Mouse (Mus musculus): ENCODE data around the gene Ccdc136.

The Ccdc136 gene

DNA sequence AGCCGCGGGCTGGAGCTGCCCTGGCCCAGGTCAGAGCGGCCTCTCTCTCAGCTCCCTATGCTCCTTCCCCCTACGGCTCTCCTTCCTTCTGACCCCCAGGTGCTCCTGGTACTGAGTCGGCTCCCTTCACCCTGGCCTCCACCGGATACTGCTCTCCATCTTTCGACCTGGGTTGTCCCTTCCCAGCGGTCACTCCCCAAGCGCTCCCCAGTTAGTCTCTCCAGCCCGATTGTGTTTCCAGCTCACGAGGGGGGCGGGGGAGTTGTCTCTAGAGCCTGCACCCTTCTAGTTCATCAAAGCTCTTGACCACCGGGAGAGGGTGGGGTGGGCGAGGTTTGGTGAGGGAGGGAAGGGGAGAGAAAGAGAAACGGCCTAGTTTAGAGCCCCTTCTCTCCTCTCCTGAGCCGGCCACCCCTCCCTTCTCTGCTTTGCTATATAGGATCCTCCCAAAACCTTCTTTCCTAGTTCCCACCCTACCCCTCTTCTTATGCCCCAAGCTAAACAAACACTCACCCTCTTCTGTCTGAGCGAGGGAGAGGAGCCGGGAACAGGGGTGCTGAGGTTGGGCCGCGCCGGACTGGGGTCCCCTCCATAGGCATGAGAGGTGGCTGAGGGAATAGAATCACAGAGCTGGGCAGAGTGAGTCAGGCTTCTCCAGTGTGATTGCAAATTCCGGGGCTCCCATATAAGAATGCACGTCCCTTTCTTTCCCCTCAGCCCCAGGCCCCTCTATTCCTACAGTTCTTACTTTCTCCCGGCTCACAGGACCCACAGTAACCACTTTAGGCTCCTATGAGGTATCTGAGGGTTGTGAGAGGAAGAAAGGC lies 818 bp downstream of the Ccdc136 start:
- DNase-seq = no peak

DNA sequence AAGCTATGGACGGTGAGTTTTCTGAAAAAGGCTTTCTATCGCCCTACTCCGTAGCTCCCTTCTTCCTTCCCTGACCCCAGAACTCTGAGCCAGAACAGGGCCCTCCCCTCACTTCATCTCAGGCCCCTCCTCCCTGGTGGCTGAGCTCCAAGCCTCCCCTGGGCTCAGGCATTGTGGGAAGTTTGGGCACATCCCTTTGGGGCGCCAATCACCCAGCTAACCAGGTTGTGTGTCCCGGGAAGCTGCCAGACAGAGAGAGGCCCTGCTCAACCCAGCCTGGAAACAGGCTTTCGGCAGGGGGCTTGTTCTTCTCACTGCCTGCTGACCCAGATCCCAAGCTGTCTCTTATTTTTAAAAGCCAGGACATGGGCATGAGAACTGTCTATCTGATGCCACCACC lies 1.5 kb downstream of the Ccdc136 start:
- no peak for DNase-seq

DNA sequence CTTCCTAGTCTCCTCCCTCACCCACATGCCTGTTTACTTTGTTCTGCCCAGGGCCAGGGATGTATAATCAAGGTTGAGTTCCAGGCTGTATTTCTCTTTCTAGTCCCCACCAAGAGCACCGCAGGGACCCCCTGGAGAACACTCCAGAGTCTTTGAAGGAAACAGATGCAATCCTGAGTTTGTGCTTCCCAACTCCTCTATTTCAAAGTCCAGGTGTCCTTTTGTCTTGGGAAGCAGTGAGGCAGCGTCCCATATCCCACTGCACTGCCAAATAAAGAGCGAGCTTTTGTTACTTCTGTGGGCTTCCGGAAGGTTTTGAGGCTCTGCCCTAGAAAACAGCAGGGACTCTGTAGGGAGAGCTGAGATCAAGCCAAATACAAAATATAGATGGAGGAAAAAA lies 3.7 kb downstream of the Ccdc136 start:
- DNase-seq = no peak

DNA sequence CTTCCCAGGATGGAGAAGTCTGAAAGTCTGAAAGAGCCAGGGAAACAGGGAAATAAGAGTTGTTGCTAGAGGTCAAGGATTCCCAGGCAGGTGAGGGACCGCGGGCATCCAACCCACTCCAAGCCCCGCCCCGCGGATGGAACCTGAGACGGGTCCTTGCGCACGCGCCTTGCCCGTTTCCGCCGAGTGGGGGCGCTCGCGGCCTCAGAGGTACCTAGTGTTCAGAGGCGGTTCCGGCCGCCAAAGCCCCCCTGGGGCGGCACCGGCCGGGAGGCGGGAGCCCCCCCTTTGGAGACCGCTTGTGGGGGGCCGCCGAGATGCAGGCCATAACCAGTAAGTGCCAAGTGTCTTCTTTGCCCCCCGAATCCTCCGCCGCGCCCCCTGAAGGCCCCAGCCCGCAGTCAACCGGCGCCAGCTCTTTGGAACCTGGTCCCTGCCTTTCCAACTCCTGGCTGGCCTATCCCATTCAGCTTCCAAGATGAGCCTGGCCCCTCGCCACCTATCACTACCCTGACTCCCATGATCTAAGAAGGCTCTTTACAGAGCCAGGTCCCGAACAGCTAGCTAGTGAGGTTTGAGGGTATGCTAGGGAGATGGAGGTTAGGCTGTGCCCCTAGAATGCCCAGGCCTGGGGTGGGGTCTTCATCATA lies 6.7 kb downstream of the Ccdc136 start:
- DNase-seq = peak; percentile 13

DNA sequence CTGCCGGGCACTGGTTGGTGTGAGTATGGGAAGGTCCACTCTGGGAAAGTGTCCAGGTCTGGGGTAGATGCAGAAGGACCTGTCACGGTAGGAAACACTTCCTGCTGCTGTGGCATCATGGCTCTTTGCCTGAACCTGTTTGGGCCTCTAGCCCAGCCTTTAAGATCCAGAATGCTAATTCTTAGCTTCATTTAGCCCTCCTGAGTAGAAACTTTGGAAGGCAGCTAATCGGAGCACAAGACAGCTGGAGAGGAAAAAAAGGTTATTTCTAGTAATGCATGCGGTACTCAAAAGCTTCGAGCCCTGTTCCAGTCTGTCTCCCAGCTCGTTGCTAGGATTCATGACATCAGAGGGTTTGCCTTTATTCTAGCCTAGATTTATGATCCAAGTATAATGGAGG lies 10.3 kb downstream of the Ccdc136 start:
- DNase-seq = no peak

DNA sequence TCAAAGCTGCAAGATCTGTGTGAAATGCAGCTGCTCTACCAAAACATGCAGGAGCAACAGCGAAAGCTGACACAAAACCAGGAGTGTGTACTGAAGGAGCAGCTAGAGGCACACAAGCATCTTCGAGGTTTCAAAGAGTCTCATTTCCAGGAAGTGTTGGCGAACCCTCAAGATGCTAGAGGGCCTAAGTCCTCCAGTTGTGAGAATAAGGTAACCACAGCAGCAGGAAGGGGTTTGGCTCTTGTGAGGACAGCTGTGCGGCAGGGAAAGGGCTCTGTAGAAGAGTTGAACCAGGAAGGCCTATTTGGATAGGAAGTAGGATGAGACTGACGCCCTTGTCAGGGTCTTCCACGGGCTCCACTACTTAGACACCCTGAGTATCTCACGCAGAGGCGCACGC lies 19.3 kb downstream of the Ccdc136 start:
- DNase-seq = no peak

DNA sequence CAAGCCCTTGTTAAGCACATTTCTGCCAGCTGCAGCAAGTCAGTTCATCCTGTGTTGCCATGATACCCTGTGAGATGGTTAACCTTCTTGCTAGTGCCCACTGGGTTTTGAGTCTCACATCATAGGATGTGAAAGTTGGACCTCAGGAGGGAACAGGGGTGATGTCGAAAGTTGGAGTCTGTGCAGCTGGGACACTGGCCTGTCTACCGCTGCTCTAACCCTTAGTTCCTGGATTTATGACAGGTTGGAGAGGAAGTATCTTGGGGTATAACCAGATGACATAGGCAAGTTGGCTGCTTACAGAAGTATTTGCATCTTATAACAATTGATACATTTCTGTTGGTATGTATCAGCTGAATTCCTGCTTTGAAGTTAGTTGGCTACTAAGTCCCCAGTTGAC lies 24.5 kb downstream of the Ccdc136 start:
- DNase-seq = no peak

DNA sequence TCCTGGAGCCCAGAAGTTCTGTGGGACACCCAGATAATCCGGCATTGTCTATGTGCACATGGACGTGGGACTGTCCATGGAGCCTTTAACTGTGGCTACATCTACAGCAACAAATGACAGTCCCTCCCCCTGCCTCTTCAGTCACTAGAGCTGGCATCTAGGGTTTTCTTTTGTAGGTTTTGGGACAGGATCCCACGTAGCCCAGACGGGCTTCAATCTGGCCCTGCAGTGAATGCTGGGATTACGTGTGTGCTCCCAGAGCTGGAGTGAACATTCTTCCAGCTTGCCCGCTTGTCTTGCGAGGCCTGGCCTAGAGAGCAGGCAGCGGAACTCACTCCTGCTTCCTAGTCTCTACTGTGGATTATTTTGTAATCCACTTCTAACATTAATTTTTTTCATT lies 29.0 kb downstream of the Ccdc136 start:
- DNase-seq = no peak

DNA sequence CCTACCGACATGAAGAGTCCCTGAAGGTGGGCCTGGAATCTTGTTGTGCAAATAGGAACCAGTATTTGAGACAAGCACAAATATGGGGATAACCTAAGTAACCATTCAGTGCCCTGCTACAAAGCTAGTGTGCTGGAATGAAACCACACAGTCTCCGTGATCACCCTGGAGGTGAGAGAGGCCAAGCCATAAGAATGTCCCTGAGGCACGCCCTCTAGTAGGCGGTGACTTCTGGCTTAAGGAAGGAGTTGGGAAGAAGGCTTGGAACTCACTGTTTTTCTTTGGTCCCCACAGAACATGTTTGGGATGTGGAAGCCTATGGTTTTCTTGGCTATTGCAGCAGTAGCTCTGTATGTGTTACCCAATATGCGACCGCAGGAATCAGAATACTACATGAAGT lies 30.2 kb downstream of the Ccdc136 start:
- DNase-seq = no peak

DNA sequence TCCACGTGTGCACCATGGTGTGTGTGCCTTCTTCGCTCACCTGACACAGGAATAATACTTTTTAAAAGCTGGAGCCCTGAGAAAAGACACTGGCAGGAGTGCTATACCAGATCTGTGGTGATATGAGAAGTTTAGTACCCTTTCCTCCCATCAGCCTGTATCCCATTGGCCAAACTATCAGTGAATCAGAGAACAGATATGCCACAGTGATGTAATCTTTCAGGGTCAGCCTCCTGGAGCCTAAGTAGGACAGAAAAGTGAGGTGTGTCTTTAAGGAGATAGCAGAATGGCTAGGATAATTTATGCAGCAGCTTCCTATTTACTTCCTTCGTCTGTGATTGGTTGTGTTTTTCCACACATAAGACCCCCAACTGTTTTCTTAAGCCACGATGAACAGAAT lies 32.1 kb downstream of the Ccdc136 start:
- no peak for DNase-seq

DNA sequence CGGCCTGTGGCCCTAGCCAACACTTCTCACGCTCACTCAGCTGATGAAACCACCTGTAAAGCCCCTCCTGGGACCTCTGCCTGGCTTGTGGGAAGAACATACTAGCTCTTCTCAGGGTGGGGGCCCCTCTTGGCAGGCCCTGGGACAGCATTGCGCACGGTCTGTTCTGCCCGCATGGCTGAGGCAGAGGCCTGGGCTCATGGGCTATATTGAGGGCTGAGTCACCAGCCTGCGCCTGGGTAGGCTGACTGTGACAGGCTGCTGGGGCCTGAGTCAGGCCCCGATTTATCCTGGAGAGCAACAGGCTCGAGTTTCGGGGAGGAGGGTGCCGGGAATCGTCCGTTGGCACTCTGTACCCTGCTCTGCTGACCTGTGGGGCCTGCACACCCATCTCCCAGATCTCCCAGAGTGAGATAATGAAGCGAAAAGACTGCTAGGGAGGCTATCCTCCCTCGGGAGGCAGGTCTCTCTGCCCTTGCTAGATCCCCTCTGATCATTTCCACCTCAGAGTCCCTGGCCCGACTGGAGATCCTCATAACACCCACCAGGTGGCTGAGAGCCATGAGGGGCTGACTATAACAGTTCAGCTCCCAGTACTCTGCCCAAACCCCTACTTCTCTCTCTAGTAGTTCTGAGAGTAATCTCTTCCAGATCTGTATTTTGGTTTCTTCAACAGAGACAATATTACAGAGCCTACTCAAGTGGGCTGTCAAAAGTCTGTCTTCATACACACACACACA lies 34.7 kb downstream of the Ccdc136 start:
- DNase-seq = no peak

DNA sequence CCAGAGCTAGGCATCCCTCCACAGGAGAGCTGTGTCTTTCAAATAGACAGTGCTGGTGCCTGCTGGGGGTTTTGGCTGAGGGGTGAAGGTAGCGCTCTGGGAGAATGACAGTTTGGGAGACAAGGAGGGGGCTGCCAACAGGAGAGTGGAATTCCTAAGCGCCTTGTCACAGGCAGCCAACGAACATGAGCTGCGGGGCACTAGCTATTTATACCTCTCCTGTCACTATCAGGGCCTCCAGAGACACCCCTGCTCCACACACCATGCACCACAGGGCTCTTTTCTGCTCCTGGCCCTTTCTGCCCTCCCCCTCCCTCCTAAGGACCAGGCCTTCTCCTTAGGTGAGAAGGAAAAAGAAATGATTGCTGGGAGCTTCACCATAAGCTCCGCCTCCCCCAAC lies 35.4 kb downstream of the Ccdc136 start:
- no peak for DNase-seq

DNA sequence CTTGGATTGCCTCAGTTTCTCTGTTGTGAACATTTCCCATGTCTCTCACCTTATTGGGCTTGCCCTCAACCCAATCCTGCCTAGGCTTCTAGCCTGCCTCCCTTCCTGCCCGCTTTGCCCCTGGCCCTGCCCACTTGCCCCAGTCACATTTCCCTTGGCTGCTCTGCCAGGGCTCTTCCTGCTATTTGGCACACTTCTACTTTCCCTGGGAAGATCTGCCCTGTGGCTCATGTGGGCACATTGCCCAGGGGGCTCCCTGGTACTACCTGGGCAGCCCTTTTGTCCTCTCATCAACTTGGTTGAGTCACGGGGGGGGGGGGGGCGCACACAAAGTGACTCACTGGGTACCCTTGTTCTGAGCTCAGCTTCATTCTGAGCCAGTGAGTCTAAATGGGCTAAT lies 36.0 kb downstream of the Ccdc136 start:
- DNase-seq = no peak

DNA sequence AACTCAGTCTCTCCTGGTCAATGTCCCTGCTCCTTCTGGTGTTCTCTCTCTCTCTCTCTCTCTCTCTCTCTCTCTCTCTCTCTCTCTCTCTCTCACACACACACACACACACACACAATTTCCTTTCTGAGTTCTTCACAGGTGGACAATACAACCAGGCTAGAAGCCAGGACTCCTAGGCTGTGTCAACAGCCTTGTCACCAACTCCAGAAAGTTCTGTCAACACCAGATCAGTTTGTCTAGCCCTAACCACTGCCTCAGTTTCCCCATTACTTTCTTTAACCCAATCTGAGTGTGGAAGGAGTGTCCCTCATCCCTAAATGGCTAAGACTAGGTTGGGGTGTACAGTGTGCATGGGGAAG lies 36.5 kb downstream of the Ccdc136 start:
- no peak for DNase-seq

DNA sequence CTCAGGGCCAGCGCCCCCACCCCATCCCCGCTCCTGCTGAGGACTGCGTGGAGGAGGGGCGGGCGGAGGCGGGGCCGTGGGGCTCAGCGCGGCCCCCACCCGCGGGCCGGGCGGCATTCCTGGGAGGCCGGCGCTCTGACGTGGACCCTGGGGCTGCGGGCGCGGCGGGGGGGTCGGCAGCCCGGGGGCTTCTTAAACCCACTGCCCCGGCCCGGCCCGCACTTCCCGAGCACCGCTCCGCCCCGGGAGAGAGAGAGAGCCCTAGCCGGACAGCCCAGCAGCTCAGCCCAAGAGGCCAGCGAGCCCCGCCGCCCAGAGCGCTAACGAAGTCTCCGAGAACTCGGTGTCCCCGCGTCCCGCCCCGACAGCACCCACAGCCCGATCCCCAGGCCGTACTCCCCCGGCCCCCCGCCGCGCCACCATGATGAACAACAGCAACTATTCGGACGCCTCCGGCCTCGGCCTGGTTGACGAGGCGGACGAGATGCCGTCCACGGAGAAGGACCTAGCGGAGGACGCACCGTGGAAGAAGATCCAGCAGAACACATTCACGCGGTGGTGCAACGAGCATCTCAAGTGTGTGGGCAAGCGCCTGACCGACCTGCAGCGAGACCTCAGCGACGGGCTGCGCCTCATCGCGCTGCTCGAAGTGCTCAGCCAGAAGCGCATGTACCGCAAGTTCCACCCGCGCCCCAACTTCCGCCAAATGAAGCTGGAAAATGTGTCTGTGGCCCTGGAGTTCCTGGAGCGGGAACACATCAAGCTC lies 37.1 kb downstream of the Ccdc136 start, which contains the start of gene Flnc:
TSS of gene Flnc (plus strand) at position 219 of the 766 bp plus-strand sequence.
- DNase-seq = peak; percentile 32

DNA sequence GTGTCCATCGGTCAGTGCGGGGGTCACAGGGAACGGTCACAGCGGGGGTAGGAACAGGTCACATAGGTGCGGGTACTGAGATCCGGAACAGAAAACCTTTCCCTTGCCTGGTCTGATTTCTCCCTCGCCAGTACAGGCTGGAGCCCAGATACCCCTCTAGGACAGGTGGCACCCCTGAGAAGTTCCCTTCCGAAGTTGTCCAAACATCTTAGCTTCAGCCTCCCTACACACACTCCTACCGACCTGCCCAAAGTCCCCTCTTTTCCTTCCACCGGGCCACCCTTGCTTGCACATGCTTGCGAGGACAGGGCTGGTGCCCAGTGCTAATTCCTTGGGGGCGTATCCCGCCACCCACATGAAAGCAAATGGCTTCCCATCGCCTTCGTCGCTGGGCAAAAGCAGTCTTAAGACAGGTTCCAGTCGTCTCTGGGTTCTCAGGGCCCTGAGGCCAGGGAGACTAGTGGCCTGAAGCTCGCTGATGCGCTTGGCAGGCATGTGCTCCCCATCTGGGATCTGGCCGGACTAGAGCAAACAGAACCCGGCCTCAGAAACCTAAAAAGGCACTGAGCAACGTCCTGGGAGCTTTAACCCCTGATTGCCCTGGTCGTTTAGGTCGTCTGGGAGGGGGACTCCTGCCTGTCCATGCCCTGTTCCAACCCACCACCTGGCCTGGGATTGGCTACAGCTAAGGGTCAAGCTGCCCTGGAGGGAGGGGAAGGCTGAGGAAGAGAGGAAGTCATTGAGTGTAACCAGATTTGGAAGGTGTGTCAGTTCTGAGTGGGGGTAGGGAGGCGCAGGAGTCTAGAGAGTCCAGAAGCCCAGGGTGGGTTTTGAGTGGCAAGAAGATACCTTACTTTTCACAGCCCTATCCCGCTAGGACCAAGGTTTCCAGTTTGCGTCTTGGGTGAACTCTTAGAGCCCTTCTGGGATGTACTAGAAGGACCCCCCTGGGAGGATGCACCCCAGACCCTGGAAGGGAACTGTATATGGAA lies 38.0 kb downstream of the Ccdc136 start:
- DNase-seq = no peak

DNA sequence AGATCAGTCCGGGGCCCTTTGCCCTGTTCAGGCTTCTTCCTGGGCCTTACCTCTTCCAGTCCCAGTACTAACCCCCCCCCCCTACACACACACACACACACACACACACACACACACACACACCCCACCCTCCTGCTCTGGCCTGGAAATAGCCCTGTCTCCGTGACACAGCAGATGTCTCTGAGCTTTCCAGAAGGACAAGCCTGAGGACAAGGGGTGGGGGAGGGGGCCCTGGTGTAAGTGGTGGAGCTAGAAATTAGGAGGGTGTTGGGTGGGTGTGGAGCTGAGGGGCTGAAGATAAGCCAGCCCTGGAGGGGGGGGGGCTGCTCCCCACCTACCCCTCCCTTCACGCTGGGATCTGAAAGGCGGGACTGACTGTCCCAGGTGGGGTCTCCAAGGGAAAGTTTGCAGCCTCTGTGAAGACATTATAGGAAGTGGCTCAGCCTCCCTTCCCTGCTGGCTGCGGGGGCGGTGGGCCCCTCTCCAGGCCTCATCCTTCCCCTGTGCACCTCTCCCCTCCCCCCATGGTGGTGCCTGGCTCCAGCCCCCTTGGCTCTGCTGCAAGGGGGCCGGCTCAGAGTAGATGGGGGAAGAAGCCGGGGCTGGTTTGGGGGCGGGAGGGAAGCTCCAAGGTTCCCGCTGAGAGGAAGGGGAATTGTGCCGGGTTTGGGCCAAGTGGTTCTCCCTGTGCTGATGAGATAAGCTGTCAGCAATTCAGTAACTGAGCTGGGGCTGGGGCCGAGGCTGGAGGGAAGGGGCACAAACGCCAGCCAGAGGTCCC lies 39.0 kb downstream of the Ccdc136 start:
- no peak for DNase-seq

DNA sequence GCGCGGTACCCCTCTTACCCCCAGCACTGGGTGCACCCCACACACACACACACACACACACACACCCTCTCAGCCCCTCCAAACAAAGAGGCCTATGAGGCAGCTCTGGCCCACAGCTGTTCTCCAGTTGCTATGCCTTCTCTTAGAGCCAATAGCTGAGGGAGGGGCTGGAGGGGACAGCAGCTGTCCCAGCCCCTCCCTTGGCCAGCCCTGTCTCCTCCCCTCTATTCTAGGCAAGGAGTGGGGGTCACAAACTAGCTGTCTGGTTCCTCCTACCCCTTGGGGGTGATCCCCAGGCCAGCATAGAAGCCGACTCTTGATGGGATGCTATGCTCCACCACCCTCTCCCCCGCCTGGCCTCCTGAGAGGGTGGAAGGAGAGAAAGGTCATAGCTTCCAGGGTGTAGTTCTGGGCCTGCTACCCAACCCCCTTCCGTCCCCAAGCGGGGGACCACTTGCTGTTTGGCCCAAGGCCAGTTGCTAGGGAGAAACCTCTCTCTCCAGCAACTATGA lies 39.9 kb downstream of the Ccdc136 start:
- DNase-seq = no peak

DNA sequence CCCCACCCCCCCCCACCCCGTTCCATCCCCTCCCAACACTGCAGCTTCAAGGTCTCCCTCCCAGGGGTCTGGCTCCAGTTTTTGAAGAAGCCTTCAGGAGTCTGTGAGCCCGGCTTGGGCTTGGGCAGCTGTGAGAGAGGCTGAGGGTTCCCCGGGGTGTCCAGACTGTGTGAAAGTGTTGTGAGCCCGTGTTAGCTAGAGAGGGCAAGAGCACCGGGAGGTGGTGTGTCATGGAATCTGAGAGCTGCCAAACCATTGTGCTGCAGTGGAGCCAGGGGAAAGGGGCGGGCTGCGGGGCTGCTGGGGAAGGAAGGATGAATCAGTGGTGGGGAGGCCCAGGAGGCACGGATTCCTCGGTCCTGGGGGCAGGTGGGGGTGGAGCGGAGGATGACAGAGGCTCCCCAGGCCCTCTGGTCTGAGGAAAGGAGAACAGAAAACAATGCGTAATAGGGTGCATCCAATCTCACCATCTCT lies 40.4 kb downstream of the Ccdc136 start:
- DNase-seq = peak; percentile 46

DNA sequence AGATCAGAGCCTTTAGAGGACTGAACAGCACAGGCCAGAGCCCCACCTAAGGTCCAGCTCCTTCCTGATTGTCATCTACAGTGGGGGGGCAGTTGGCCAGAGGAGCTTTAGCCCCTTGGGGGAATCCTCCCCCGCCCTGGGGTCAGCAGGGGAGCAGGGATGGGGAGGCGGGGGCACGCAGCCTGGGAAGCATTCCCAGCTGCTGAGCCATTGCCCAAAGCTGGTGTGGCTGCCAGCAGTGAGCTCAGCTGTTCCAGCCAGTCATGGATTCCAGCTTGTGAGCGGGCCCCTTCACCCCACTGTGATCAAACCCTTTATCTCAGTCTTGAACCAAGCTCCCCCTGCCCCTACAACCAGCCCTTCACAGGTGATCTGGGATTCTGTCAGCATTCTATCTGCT lies 43.1 kb downstream of the Ccdc136 start:
- no peak for DNase-seq

DNA sequence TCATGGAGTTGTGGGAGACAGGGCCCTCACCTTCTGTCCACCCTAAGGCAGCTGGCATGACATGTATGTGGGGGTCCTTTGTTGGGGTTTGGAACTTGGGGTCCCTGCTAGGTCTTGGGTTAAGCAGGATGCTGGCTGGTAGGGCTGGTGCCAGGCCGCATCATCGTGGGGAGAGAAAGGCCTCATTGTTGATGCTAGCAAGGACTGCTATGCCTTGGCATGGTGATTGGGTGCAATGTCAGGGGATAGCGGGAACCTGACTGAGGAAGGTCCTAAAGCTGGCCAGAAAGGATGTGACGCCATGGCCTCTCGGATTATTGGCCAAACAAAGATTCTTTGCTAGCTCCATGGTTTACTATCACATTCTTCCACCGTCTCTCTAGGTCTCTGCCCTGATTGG lies 43.7 kb downstream of the Ccdc136 start:
- DNase-seq = no peak

All from lung, postnatal 14 days (tissue).